Mouse (Mus musculus) MEL (cell line): ENCODE measurements at regions not wholly inside any gene's neighbourhood (a gene's known extent, or its start where the extent isn't known, plus 50 kb on each side); places are given as distances from the start of the nearest gene placed in this dataset.

Experiments used
- CTCF ChIP-seq, 3 experiments: IDR thresholded peaks in 2 of 3; conservative IDR thresholded peaks in 1 of 3; 2 replicates each; pipeline ENCODE4 v1.5.1; 2011 to 2012; ENCODE audit warnings: low read length in 3 of 3, low read depth in 2 of 3, mild to moderate bottlenecking in 2 of 3, improper control_type of control experiment in 1 of 3, inconsistent platforms in 1 of 3, mixed read lengths in 1 of 3, moderate library complexity in 1 of 3; ENCODE audit not compliant: control insufficient read depth in 1 of 3, insufficient read depth in 1 of 3, poor library complexity in 1 of 3, severe bottlenecking in 1 of 3
- EP300 ChIP-seq, 2 experiments: IDR thresholded peaks; 2 replicates each; pipeline ENCODE4 v1.6.1; 2011; ENCODE audit warnings: improper control_type of control experiment in 2 of 2, low read length in 2 of 2, low read depth in 1 of 2, mild to moderate bottlenecking in 1 of 2
- JUND ChIP-seq: IDR thresholded peaks from 2 replicates; pipeline ENCODE4 v1.6.1; 2011; ENCODE audit warnings: low read depth, mild to moderate bottlenecking, improper control_type of control experiment, low read length
- POLR2A ChIP-seq, 2 experiments: IDR thresholded peaks; 2 replicates each; pipeline ENCODE4 v1.6.1; 2011 to 2012; ENCODE audit warnings: low read length in 2 of 2, mild to moderate bottlenecking in 2 of 2, control low read depth in 1 of 2, improper control_type of control experiment in 1 of 2, low read depth in 1 of 2, moderate library complexity in 1 of 2; ENCODE audit not compliant: control insufficient read depth in 1 of 2, insufficient read depth in 1 of 2, poor library complexity in 1 of 2
- POLR2AphosphoS2 ChIP-seq: IDR thresholded peaks from 2 replicates; pipeline ENCODE4 v1.6.1; 2011; ENCODE audit warnings: low read length, improper control_type of control experiment
- SIN3A ChIP-seq: IDR thresholded peaks from 2 replicates; pipeline ENCODE4 v1.6.1; 2012; ENCODE audit warnings: low read length, improper control_type of control experiment, inconsistent platforms
- TCF12 ChIP-seq: IDR thresholded peaks from 2 replicates; pipeline ENCODE4 v1.6.1; 2014; ENCODE audit warnings: low read depth, mild to moderate bottlenecking, inconsistent platforms, low read length, improper control_type of control experiment, moderate library complexity

GRCm38 (mm10) chr1:154029826-154030225 lies 129.8 kb upstream of the Teddm2 start:
- TF ChIP-seq TCF12, result no peak
- no peak for TF ChIP-seq SIN3A
- no peak for TF ChIP-seq JUND
- TF ChIP-seq CTCF (IDR thresholded peaks at IDR 0.05 in 2 of 3, conservative IDR thresholded peaks at IDR 0.05 in 1 of 3; ENCODE audit: control insufficient read depth in 1 of 3, insufficient read depth in 1 of 3, low read depth in 2 of 3, low read length in 3 of 3, poor library complexity in 1 of 3, severe bottlenecking in 1 of 3), result no peak
- TF ChIP-seq POLR2A (IDR thresholded peaks at IDR 0.05; ENCODE audit: control insufficient read depth in 1 of 2, insufficient read depth in 1 of 2, low read depth in 1 of 2, low read length in 2 of 2, poor library complexity in 1 of 2), result no peak
- no peak for TF ChIP-seq POLR2AphosphoS2
- no peak for TF ChIP-seq EP300 (IDR thresholded peaks at IDR 0.05; ENCODE audit: low read depth in 1 of 2, low read length in 2 of 2)
